Mouse (Mus musculus) cortical plate, adult 2 months (tissue): ENCODE measurements around the gene Nfe2l3.

Source experiments
- CTCF ChIP-seq: fragments of 200-500 bp; IDR thresholded peaks from 2 replicates; pipeline ENCODE4 v1.5.1; 2011; ENCODE audit warnings: mild to moderate bottlenecking, control low read depth, low read length; ENCODE audit not compliant: insufficient read depth; ENCODE audit errors: extremely low read depth
- POLR2A ChIP-seq: fragments of 200-500 bp; IDR thresholded peaks from 2 replicates; pipeline ENCODE4 v1.6.1; 2011; ENCODE audit warnings: mild to moderate bottlenecking, low read length, control low read depth; ENCODE audit not compliant: insufficient read depth; ENCODE audit errors: extremely low read depth

GRCm38 (mm10) chr6:51393341-51394128 is 38.9 kb upstream of the Nfe2l3 start:
- TF ChIP-seq CTCF (no peak), POLR2A (no peak)
